Mouse (Mus musculus) 3134 (cell line): ENCODE data around the gene Alms1.
"Not testable (repeated sequence)": the region's sequence is repeated elsewhere in the genome, so short reads cannot be mapped to it uniquely, and the experiment has no call there.

Experiments
- DNase-seq: peaks from one replicate; pipeline ENCODE4 v3.0.0-alpha.2; 2011; ENCODE audit warnings: low spot score; ENCODE audit not compliant: insufficient read length; ENCODE audit errors: extremely low read depth

The Alms1 gene

DNA sequence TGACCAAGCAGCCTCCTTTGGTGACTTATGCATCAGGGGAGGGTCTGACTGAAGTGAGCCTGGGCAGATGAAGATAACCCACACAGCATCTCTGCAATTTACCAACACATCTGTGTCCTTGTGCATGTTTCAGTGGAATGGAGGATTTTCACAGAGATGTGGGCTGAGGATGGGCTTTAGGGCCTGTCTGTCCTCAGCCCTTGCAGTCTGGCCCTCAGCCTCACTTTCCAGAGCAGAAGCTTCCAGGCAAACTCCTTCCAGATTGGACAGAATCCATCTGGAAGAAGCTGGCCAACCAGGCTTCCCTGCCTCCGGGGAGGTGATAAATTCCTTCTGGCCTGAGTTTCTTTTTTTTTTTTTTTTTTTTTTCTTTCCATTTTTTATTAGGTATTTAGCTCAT is 122.3 kb downstream of the Alms1 start:
- not testable (repeated sequence) for DNase-seq

GRCm38 (mm10) chr6:85713105-85713504 is 125.8 kb downstream of the Alms1 start, which contains the start of gene Nat8f7:
Nat8f7 (minus strand) TSS chr6:85713205.
- not testable (repeated sequence) for DNase-seq
